Mouse (Mus musculus) layer of hippocampus, adult 11-12 months (tissue): ENCODE results near the gene Prr12.
"Not testable (repeated sequence)": the region's sequence is repeated elsewhere in the genome, so short reads cannot be mapped to it uniquely, and the experiment has no call there.

Experiments used
- DNase-seq: peaks from one replicate; pipeline ENCODE4 v3.0.0; 2022; ENCODE audit warnings: low spot score

Gene Prr12

DNA sequence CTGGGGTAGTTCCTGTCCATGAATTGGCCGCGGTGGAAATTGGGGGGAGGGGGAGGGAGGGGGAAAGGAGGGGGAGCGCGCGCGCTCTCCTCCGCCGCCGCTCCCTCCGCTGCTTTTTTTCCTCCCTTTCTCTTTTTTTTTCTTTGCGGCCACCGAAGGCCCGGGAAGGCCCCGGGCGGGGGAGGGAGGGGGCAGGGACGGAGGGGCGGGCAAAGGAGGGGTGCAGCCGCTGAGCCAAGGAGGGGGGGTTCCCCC lies at the start of gene Prr12:
Gene Prr12 (minus strand): TSS at position 20 of the 255 bp plus-strand sequence.
- no peak for DNase-seq

DNA sequence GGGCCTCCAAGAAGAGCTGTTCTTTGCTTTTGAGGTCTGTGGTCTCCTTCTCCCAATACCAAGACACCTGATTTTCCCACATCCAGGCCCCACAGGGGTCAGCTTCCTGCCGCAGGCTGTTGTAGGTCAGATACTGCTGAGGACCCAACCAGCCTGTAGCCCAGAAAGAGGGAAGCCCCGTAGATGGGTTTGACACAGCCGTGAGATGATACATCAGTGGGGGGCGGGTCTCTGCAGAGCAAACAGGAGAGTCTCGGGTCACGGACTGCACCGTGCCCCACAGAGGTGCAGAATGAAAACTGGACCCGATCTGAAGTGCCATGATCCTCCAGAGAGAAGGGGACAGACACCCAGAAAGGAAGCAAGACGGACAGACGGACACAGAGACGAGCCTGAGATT lies 49.8 kb upstream of the Prr12 start:
- DNase-seq, result no peak

DNA sequence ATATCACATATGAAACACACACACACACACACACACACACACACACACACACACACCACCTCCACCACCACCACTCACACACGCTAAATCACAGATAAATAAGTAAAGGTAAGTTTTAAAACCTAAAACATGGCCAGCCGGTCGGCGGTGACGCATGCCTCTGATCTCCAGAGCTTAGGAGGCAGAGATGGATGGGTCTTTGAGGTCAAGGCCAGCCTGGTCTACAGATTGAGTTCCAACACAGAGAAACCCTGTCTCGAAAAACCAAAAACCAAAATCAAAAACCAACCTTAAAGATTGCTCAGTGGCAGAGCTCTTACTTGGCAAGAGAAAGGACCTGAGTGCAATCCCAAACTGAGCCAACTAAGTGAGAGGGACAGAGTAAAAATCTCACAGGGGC lies 47.4 kb upstream of the Prr12 start:
- no peak for DNase-seq

DNA sequence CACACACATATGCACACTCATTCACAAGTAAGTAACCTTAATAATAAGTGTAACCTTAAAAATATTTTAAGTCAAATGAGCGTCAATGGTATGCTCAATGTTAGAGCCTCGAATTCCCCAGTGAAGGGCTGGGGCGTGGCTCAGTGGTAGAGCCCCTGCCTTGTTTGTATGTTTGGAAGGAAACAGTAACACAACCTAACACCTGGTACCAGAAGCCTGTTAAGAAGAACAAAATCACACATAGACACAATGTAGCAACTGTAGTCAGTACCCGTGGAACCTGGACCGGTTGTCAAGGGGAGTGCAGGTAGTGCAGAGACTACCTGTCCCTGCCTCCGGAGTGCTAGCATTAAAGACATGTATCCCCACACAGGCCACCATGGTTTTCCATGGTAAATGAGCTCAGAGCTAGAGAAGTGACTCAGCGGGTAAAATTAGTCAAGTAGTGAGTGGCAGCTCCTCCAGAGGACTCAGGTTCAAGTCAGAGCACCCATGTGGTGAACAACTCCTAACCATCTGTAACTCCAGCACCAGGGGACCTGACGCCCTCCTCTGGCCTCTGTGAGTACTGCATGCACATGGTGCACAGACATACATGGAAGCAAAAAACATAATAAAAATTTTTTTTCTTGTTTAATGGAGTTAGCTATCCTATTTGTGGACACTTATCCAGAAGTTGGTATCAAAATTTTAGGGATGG lies 46.0 kb upstream of the Prr12 start:
- DNase-seq, result no peak

DNA sequence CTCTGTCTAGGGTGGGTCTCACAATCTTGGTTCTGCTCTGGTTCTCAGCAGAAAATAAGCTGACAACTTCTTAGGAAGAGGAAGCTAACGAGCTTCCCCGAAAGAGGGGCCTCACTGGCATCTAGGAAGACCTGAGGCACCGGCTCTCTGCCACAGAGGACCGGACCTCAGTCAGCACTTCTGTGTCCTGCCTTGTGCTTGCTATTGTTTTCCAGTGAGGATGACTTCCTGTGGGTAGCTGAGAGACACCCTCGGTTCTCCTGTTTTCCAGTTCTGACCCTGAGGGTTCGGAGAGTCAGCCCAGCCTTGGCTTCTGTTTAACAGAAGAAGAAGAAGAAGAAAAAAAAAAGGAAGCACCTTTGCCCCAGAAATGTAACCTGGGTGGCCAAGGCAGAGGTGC lies 44.8 kb upstream of the Prr12 start:
- no peak for DNase-seq

DNA sequence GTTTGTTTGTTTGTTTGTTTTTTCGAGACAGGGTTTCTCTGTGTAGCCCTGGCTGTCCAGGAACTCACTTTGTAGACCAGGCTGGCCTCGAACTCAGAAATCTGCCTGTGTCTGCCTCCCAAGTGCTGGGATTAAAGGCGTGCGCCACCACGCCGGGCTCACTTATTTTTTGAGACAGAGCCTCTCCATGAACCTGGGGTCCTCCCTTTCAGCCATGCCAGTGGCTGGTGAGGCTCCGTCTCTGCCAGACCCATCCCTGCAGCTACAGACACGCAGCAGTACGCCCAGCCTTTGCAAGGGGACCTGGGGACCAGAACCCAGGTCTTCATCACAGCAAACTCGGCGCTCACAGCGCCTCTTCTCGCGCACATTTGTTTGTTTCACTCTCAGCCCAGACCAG lies 43.3 kb upstream of the Prr12 start:
- not testable (repeated sequence) for DNase-seq

DNA sequence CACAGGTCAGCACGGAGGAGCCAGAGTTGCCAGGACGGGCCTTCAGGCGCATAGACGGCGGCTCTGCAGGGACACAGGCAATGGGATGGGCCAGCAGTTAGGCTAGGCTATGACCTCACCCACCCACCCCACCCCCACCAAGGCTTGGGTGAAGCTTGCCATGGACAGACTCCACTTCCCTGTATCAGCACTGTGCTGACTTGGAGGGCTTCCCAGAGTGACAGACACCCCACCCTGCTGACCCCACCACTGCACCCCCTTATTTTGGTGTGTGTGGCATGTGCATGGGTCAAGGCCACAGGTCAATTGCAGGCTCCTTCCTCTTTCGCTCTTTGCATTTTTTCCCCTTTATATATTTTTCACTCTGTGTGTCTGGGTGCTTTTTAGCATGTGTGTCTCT lies 42.7 kb upstream of the Prr12 start:
- DNase-seq, result no peak

DNA sequence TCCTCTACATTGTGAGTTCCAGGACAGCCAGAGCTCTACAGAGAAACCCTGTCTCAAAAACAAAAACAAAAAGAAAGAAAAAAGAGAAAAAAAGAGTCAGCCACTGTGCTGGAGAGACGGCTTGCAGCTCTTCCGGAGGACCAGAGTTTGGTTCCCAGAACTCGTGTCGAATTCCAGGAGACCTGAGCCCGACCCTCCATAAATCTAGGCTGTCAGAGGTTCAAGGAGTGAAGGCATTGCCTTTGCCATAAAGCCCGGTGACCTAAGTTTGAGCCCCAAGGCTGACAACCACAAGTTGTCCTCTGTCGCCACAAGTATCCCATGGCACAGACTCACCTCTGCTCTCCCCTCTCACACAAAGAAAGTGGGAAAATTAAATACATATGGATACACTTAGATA lies 41.4 kb upstream of the Prr12 start:
- no peak for DNase-seq

DNA sequence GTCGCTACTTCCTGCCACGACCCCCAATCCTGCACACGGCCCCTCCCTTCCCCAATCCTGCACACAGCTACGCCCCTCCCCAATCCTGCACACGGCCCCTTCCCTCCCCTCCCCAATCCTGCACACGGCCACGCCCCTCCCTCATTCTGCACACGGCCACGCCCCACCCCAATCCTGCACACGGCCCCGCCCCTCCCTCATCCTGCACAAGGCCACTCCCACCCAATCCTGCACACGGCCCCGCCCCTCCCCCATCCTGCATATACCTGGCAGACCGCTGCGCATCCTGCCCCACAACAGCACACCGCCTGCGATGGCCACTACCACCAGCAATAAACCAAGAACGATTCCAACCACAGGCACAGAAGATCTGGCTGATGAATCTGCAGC lies 40.8 kb upstream of the Prr12 start:
- no peak for DNase-seq

DNA sequence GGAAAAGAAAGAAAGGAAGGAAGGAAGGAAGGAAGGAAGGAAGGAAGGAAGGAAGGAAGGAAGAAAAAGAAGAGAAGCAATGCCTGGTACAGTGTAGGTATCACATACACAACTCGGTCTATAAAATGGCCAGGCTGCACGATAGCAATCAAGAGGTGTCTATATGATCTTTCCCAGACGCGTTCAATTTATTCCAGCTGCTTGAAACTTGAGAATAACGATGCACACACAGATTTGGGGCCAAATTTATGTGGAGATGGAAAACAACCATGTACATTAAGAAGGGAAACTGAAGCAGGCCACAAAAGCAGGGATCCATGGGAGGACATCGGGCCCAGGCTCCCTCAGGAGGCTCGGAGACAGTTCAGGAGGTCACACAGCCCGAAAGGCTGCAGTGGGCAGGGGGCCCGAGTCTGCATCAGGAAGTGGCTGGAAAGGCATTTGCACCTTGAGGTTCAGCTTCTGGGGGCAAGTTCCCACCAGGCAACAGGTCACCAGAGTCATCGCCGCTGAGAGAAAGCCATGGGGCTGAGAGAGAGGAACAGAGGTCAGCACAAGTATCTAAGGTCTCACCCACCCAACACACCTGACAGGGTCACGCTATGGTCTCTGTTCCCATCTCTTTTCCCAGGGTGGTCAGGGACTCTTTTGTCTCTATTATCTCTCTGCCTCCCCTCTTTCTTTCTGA lies 40.3 kb upstream of the Prr12 start:
- no peak for DNase-seq

DNA sequence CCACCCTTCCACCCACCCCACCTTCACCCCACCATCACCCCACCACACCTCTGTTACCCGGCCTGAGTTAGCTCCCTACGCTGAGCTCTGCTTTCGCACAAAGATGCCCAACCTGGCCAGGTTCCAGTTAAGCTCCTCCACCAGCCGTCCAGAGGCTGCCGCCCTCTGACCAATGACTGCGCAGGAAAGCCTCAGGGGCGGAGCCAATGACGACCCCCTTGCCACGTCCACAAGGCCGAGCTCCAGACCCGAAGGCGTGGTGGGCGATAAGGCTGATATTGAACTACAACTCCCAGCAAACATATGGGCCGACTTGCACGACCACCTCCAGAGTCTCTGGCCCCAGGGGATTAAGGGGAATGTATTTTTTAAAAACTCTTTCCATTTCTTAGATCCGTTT lies 39.4 kb upstream of the Prr12 start, which contains the start of gene Rcn3:
Gene Rcn3 (minus strand): TSS at position 174 of the 400 bp plus-strand sequence.
- no peak for DNase-seq

DNA sequence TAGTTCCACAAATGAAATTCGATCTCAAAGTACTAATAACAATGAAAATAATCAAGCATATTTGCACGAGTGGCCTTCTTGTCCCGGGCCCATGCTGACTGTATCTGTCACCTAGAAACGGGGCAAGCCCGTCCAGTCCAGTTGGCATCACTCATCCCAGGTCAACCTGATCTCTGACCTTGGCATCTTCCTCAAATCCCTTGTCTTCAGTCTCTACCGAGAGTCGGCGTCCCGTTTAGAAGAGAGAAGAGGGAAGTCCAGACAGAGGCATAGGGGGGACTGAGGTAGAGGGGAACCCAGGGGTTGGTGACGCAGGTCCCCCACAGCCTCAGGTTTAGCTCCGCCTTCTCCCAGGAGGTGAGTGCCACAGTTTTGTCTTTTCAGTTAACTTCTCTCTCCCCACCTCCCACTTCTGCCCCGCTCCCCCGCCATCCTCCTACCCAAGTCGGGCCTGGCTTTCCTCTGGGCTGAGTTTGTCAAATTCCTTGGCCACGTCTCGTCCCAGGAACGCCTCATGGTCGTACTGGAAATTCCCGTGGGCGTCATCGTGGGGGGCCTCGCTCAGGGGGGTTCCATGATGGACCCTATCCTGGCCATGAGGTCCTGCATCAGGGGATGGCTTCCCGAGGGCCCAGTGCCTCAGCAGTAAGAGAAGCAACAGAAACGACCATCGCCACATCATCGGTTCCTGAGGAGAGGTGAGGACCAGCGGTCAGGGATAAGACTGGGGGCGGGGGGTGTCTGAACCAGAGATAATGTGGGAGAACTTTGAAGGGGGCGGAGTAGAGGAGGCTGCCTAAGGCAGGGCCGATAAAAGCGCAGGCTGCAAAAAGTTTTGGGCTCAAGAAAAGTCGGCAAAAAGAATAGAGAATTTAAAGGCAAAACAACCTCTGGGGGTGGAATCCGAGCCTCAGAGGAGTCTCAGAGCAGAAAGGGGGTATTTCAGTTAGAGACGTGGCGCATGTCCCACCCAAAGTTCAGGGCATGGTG lies 38.6 kb upstream of the Prr12 start:
- no peak for DNase-seq

DNA sequence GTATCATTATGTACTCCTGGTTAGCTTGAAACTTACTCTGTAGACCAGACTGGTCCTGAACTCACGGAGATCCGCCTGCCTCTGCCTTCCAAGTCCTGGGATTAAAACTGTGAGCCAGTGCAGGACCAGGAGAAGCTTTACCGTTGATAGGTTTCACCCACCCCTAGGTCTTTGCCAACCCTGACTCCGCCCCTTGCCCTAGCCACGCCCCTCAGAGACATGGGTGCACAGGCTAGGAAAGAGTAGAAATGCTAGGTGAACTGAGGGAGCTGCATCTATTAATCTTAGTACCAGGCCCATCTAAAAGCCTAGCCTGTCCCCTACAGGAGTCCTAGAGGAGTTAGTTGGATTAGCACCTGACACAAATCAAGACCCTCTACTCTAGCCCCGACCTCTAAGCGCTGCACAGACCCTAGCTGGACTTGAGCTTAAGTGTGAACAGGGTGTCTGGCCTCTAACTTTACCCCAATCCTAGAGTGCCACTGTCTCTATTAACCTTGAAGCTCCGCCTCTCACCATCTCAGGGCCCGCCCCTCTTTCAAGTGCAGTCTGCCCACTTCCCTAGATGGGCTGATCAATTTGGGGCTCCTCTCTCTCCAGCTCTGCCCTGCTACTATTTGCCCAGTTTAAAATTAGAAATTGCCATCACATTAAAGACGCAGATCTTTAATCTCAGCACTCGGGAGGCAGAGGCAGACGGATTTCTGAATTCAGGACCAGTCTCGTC lies 37.7 kb upstream of the Prr12 start:
- DNase-seq, result no peak

DNA sequence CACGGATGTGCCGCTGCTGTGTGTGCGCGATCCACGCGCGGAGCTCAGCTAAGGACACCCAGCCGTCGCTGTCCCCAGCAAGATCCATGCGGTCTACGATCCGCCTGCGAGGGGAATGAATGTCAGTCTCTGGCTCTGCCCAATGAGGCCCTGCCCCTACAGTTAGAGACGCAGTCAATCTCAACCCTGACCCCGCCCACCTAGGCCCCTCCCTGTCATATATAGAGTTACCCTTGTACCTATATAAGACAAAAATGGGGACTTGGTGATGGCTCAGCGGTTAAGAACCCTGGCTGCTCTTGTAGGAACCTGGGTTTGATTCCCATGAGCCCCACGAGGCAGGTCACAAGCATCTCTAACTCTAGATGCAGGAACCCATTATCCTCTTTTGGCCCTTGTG lies 35.9 kb upstream of the Prr12 start:
- DNase-seq, result no peak

DNA sequence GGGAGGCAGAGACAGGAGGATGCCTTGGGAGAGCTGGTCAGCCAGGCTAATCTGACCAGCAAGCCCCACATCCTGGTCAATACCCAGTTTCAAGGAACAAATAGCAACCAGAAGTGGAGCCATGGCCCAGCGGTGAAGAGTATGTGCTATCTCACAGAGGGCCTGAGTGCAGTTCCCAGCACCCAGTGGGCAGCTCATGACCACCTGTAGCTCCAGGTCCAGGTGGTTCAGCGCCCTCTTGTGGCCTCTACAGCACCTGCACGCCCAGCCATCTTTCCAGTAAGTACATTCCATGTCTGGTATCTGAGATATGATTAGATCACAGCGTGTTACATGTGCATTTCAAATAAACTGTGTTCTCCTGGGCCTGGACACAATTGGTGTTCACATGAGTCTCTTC lies 33.4 kb upstream of the Prr12 start:
- DNase-seq, result no peak

DNA sequence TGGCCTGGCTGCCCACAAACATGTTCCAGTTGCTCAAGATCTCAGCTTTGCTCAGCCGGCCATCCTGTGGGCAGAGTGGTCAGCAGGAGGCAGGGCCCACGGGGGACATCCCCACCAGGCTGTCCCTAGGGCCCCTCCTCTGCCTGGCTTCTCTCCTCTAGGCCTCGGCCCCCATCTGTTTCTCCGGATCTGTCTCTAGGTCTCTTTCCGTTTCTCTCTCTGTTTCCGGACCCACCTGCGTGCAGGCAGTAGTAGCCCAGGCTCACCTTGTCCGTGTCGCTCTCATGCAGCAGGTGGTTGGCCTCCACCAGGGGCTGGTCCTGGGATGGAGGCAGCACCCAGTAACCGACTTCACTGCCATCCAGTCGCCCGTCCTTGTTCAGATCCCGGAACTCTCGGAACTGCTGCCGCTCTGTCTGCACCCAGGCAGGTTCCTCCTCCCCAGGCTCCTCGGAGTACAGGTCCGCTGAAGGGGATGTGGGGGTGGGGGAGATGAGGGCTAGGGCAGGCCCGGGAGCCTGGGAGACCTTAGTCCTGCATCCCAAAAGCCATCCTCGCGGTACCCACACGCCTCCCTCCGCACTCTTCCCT lies 30.7 kb upstream of the Prr12 start:
- DNase-seq, result no peak

DNA sequence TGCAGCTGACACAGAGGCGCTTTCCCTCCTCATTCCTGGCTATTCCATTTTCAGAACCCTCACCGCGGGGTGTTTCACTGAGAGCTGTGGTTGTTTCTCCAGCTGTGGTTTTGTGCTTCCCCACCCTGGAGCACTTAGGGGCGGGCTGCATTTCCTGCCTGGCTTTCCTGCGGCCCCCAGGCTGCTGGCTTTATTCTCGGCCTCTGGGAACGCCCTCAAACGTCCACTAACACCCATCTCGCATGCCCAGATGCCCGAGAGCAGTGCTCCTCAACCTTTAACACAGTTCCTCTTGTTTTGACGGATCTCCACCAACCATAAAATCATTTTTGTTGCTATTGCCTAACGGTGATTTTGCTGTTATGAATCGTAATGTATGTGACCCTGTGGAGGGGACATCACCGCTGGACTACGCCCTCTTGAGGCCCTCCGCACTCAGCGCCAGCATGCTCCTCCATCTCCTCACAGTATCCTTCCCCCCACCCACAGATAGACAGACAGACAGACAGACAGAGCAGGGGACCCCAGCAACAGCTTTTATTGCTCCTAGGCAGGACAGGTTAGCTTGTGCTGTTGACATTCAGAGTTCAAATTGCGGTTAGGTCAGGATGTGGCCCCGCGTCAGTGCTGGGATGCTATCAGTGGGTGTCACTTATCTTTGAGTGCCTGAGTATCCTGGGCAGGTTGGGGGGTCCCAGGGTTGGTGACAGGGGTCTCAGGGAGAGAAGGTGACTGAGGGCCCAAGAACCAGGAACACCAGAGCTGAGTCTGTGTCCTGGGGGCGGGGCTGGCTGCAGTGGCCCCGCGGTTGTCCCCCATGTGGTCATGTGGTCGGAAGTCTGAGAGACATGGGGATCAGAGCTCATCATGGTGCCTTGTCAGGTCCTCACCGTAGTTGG lies 30.0 kb upstream of the Prr12 start:
- DNase-seq, result peak; percentile 55

DNA sequence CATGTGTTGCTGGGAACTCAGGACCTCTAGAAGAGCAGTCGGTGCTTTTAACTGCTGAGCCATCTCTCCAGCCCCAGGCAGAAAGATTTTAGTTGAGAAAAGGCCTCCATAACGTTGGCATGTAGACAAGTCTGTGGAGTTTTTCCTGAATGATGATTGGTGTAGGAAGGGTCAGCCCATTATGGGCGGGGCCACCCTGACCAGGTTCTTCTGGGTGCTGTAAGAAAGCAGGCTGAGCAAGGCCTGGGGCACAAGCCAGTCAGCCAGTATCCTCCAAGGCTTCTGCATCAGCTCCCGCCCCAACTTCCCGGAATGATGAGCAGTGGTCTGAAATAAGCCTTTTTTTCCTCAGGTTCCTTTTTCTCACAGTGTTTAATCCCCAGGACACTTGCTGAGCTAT lies 28.3 kb upstream of the Prr12 start:
- no peak for DNase-seq

DNA sequence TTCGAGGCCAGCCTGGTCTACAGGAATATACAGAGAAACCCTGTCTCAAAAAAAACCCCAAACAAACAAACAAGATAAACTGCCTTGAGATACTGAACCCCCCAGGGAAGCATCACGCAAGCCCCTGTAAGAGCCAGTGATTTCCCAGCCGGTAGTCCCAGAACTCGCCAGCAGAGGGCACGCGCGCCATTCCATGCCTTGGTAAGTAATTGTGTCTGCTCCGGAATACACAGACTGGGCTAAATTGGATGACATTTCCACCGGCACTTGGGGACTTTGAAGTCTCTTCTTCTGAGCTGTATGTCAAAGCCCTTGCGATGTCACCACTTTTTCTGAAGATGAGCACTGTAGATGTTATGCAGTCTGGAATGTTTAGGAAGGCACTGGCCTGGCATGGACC lies 27.2 kb upstream of the Prr12 start:
- peak; percentile 94 for DNase-seq

DNA sequence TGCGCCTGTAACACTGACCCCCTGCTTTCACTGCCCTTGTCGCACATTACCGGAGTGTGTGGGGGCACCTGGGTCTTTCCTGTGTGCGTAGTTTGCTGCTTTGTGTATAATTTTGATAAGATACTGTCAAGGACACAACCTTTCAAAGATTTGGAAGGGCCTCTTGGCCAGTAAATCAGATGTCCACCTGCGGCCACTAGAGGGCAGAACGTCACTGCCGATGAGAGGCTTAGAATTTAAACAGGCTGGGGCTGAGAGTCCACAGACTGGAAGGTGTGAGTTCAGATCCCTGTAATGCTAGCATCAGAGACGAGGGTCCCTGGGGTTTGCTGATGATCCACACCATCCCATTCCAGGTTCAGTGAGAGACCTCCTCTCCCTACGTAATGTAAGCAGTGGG lies 25.8 kb upstream of the Prr12 start:
- peak; percentile 64 for DNase-seq

DNA sequence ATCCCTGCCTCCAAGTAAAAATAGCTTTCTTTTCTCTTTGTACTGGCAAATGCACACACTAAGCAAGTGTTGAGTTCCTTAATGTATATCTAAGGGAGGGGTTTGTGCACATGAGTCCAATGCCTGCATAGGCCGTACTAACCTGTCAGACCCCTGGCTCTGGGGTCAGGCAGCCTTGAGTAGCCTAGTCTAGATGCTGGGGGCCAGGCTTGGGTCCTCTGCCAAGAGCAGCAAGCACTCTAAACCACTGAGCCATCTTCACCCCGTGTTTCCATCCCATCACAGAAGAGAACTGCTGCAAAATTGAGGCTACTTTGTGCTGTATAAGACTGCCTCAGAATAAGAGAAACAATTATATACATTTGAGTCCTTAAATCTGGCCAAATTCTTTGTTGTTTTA lies 25.1 kb upstream of the Prr12 start:
- no peak for DNase-seq
